Mouse (Mus musculus) kidney, adult 2 months (tissue): ENCODE data around the gene Wdr27. TPM values are rescaled to one million over a fixed set of nuclear protein-coding genes. Genes with fewer than 3 reads are reported as not detected.
A peak's percentile ranks its signal among the peaks of the same experiment; 100 is the strongest.

ENCODE experiments used
- DNase-seq: peaks from one replicate; pipeline ENCODE4 v3.0.0; 2021
- H3K27ac ChIP-seq: fragments of 200-500 bp; 2 replicates; pipeline ENCODE4 v1.5.1; 2012; ENCODE audit warnings: low read depth, low read length, control low read depth, inconsistent platforms; ENCODE audit not compliant: insufficient read depth
- H3K27me3 ChIP-seq: fragments of 200-500 bp; replicated peaks from 2 replicates; pipeline ENCODE4 v1.6.1; 2012; ENCODE audit warnings: mild to moderate bottlenecking, moderate library complexity, low read length, inconsistent platforms; ENCODE audit not compliant: control insufficient read depth, insufficient read depth
- H3K36me3 ChIP-seq: fragments of 200-500 bp; 2 replicates; pipeline ENCODE4 v1.6.1; 2012; ENCODE audit warnings: mild to moderate bottlenecking, moderate library complexity, low read length, inconsistent platforms; ENCODE audit not compliant: control insufficient read depth, insufficient read depth
- H3K4me1 ChIP-seq: fragments of 200-500 bp; 2 replicates; pipeline ENCODE4 v1.6.1; 2011; ENCODE audit warnings: low read length; ENCODE audit not compliant: control insufficient read depth, insufficient read depth
- H3K4me3 ChIP-seq: fragments of 200-500 bp; 2 replicates; pipeline ENCODE4 v1.5.1; 2011; ENCODE audit warnings: mild to moderate bottlenecking, low read depth, low read length, control low read depth; ENCODE audit not compliant: insufficient read depth
- CTCF ChIP-seq: fragments of 200-500 bp; conservative IDR thresholded peaks from 2 replicates; pipeline ENCODE4 v1.5.1; 2011; ENCODE audit warnings: low read depth, mild to moderate bottlenecking, control low read depth, low read length, moderate library complexity, mixed read lengths; ENCODE audit not compliant: insufficient read depth, insufficient read length
- POLR2A ChIP-seq: fragments of 200-500 bp; IDR thresholded peaks from one replicate; pipeline ENCODE4 v1.6.1; 2011; ENCODE audit warnings: low read depth, low read length, control low read depth
- WGBS: fragments of 180-500 bp; shearing (Covaris S2); methylation state at CpG from one replicate; pipeline ENCODE4 v1.1.7; 2018; 5-methylcytosine and 5-hydroxymethylcytosine counted together
- polyA plus RNA-seq: library from polyadenylated mRNA; depleted of rRNA; stranded (reverse); fragments of >200 nt; gene quantifications from 2 replicates; pipeline ENCODE4 v1.2.3, GENCODE M21; 2012

Gene Wdr27
- polyA plus RNA-seq, 1 experiment: 4.7 TPM

GRCm38 (mm10) chr17:14917866-14918265, 25.1 kb downstream of the Wdr27 start:
- no peaks in the 10 kb centered on the region for H3K27me3 ChIP-seq
- H3K36me3 ChIP-seq: no peaks in the 10 kb centered on the region
- TF ChIP-seq CTCF (no peak), POLR2A (no peak)
- no peaks in the 10 kb centered on the region for H3K4me1 ChIP-seq
- WGBS: 84% methylated on average over 8 of the region's 8 CpGs
- H3K4me3 ChIP-seq: no peak overlapping the region
- no peak overlapping the region for H3K27ac ChIP-seq
- no peak for DNase-seq

GRCm38 (mm10) chr17:14914401-14914800, 28.6 kb downstream of the Wdr27 start:
- TF ChIP-seq POLR2A: no peak
- TF ChIP-seq CTCF: no peak
- WGBS: 88% methylated on average over 4 of the region's 4 CpGs

GRCm38 (mm10) chr17:14912981-14913380, 30.0 kb downstream of the Wdr27 start:
- TF ChIP-seq CTCF (no peak), POLR2A (no peak)
- Histone ChIP-seq H3K27ac (no peak overlapping the region), H3K4me1 (no peaks in the 10 kb centered on the region), H3K36me3 (no peaks in the 10 kb centered on the region), H3K27me3 (no peaks in the 10 kb centered on the region), H3K4me3 (no peak overlapping the region)
- WGBS: 91% methylated on average over 8 of the region's 8 CpGs
- DNase-seq: no peak

More at GRCm38 (mm10) chr17:14914401-14914800, 28.6 kb downstream of the Wdr27 start:
- H3K27me3 ChIP-seq: no peaks in the 10 kb centered on the region
- H3K36me3 ChIP-seq: no peaks in the 10 kb centered on the region
- H3K4me1 ChIP-seq: no peaks in the 10 kb centered on the region
- no peak for DNase-seq
- H3K27ac ChIP-seq: no peak overlapping the region
- no peak overlapping the region for H3K4me3 ChIP-seq

- 49% methylated on average over 6 of the region's 6 CpGs for WGBS
- TF ChIP-seq CTCF (no peak; the same call in 1 of the 2 replicates), POLR2A (no peak)
- peak; percentile 7 for DNase-seq
Measured at GRCm38 (mm10) chr17:14912420-14912819, 30.5 kb downstream of the Wdr27 start.

GRCm38 (mm10) chr17:14910771-14911170, 32.2 kb downstream of the Wdr27 start:
- 94% methylated on average over 5 of the region's 5 CpGs for WGBS
- Histone ChIP-seq H3K27me3 (no peaks in the 10 kb centered on the region), H3K36me3 (no peaks in the 10 kb centered on the region), H3K27ac (no peak overlapping the region), H3K4me1 (no peaks in the 10 kb centered on the region), H3K4me3 (no peak overlapping the region)
- DNase-seq: no peak
- TF ChIP-seq POLR2A (no peak), CTCF (no peak)

More at GRCm38 (mm10) chr17:14912420-14912819, 30.5 kb downstream of the Wdr27 start:
- no peak overlapping the region for H3K4me3 ChIP-seq
- H3K27me3 ChIP-seq: no peaks in the 10 kb centered on the region
- H3K27ac ChIP-seq: no peak overlapping the region
- H3K36me3 ChIP-seq: no peaks in the 10 kb centered on the region
- no peaks in the 10 kb centered on the region for H3K4me1 ChIP-seq

GRCm38 (mm10) chr17:14909331-14909730, 33.6 kb downstream of the Wdr27 start:
- DNase-seq: no peak
- WGBS: 82% methylated on average over 5 of the region's 5 CpGs
- H3K4me1 ChIP-seq: no peaks in the 10 kb centered on the region
- H3K36me3 ChIP-seq: no peaks in the 10 kb centered on the region
- H3K27ac ChIP-seq: no peak overlapping the region
- TF ChIP-seq POLR2A (no peak), CTCF (no peak)
- no peaks in the 10 kb centered on the region for H3K27me3 ChIP-seq
- H3K4me3 ChIP-seq: no peak overlapping the region

GRCm38 (mm10) chr17:14907136-14907535, 35.8 kb downstream of the Wdr27 start:
- Histone ChIP-seq H3K4me1 (no peaks in the 10 kb centered on the region), H3K27me3 (no peaks in the 10 kb centered on the region), H3K27ac (no peak overlapping the region), H3K4me3 (no peak overlapping the region), H3K36me3 (no peaks in the 10 kb centered on the region)
- TF ChIP-seq CTCF (no peak), POLR2A (no peak)
- WGBS: 81% methylated on average over 12 of the region's 12 CpGs
- no peak for DNase-seq
